Comparison of ENCODE assay signal across 10 mouse cellular contexts in the genomic region with DNA sequence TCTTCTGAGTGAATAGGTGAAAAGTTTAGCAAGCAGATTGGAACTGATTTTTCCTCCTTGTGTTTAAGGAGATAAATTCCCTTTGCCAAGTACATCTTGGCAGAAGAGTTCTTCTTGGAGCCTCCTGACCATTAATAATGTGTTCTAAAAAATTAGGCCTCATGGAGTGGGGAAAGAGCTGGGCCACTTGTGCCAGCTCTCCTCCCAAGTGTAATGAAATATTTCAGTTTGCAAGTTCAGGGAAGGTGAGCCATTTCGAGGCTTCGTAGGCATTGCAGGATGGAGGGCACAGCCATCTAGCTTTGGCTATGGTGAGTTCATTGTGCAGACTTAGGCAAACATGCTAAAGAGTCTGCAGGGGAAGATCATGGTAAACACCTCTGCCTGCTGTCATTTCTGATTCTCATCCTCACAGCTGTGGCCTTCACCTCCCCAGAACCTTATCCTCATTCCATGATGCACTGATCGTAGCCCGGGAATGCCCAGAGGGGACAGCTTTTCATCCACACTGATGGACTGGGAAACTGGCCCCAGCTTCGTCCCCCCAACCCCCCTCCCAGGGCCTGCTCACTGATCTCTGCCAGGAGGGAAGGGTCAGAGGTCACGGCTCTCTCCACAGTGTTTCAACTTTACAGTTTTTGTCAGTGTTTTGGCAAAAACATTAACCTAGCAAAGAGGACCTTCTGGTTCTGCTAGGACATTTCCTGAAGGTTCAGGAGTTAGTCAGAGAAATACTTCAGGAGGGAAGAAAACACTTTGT. TPM values are rescaled to one million over a fixed set of nuclear protein-coding genes. Genes with fewer than 3 reads are reported as not detected.
DNase-seq lines count a peak whose midpoint lies in the region; ATAC-seq lines count a peak whose summit lies in the region.
"Had no signal": no experiment of that assay in that cellular context is flagged by ENCODE, and none has a peak within 500 bp of the region (broad histone marks: within the 10 kb centered on the region; RNA-seq: fewer than 3 reads in every experiment).

No protein-coding gene starts in this region.

- H3K9me3 ChIP-seq in hindbrain, embryonic 11.5 days (ENCODE audit: control insufficient read depth, low read length), result no peaks in the 10 kb centered on the region
- no peaks in the 10 kb centered on the region for H3K9me3 ChIP-seq in hindbrain, embryonic 14.5 days (ENCODE audit: control insufficient read depth, low read length)
- H3K9me3 ChIP-seq: forebrain, embryonic 13.5 days had no signal

- peaks cover 6% of the 10 kb centered on the region; the same call in 1 of the 2 replicates for H3K4me1 ChIP-seq in hindbrain, embryonic 11.5 days (replicated peaks; ENCODE audit: control insufficient read depth, insufficient read depth, low read length)
- H3K4me1 ChIP-seq in hindbrain, embryonic 14.5 days (replicated peaks; ENCODE audit: control insufficient read depth, insufficient read depth, low read length), result no peaks in the 10 kb centered on the region

- no peak overlapping the region for H3K4me3 ChIP-seq in hindbrain, embryonic 11.5 days (ENCODE audit: low read depth, low read length)
- H3K4me3 ChIP-seq in hindbrain, embryonic 14.5 days (replicated peaks; ENCODE audit: low read length), result no peak overlapping the region
- H3K4me3 ChIP-seq: forebrain, embryonic 13.5 days had no signal

- H3K27ac ChIP-seq in hindbrain, embryonic 11.5 days (ENCODE audit: low read depth, low read length), result no peak overlapping the region
- no peak overlapping the region for H3K27ac ChIP-seq in hindbrain, embryonic 14.5 days
- H3K27ac ChIP-seq: forebrain, embryonic 13.5 days had no signal

- no peaks in the 10 kb centered on the region for H3K36me3 ChIP-seq in hindbrain, embryonic 11.5 days (ENCODE audit: control insufficient read depth, insufficient read depth, low read length)
- H3K36me3 ChIP-seq in hindbrain, embryonic 14.5 days (replicated peaks; ENCODE audit: control insufficient read depth, insufficient read depth), result no peaks in the 10 kb centered on the region

- DNase-seq in hindbrain, embryonic 11.5 days (ENCODE audit: low spot score), result peak; percentile 31
- no peak for DNase-seq in hindbrain, embryonic 14.5 days (ENCODE audit: low spot score)
- DNase-seq in embryo, embryonic 10.5 days (ENCODE audit: low spot score), result peak; percentile 76
- peak; percentile 26 for DNase-seq in kidney, adult 11 months
- peak; percentile 61 for DNase-seq in mesoderm, embryonic 11.5 days (ENCODE audit: low read depth, low spot score)
- DNase-seq in left cerebral cortex, adult 9 months (ENCODE audit: low spot score in 2 of 2), result no peak
- DNase-seq: right cerebral cortex, postnatal 25 days had no signal

- 30% methylated on average over 6 of the region's 6 CpGs for WGBS in hindbrain, embryonic 11.5 days
- WGBS in hindbrain, embryonic 14.5 days, result 33% methylated on average over 6 of the region's 6 CpGs

- H3K4me2 ChIP-seq in hindbrain, embryonic 11.5 days (replicated peaks; ENCODE audit: low read depth, low read length), result no peak overlapping the region
- H3K4me2 ChIP-seq in hindbrain, embryonic 14.5 days (replicated peaks), result no peak overlapping the region
- H3K4me2 ChIP-seq: forebrain, embryonic 13.5 days had no signal

- no peaks in the 10 kb centered on the region for H3K27me3 ChIP-seq in hindbrain, embryonic 11.5 days (ENCODE audit: control insufficient read depth, insufficient read depth, low read length)
- no peaks in the 10 kb centered on the region for H3K27me3 ChIP-seq in hindbrain, embryonic 14.5 days (ENCODE audit: control insufficient read depth, insufficient read depth, low read length)
- H3K27me3 ChIP-seq: forebrain, embryonic 13.5 days had no signal

- no peak for ATAC-seq in hindbrain, embryonic 11.5 days (ENCODE audit: low FRiP score)
- no peak for ATAC-seq in hindbrain, embryonic 14.5 days (ENCODE audit: low FRiP score)
- no peak for ATAC-seq in inflammation-experienced regulatory T-cells, adult 6 months
- ATAC-seq in cerebellum, adult (ENCODE audit: insufficient number of reproducible peaks, low FRiP score, low TSS enrichment), result no peak
- ATAC-seq: forebrain, embryonic 13.5 days had no signal

- no peak overlapping the region for H3K9ac ChIP-seq in hindbrain, embryonic 11.5 days (ENCODE audit: low read depth, low read length)
- H3K9ac ChIP-seq in hindbrain, embryonic 14.5 days, result no peak overlapping the region
- H3K9ac ChIP-seq: forebrain, embryonic 13.5 days had no signal

RNA-seq across cellular contexts. Expression of a gene that starts 18.6 kb away (rescaled TPM):
- 32.9 and 34.6 TPM in 2 replicates for polyA plus RNA-seq in hindbrain, embryonic 11.5 days (2014; fragmentation: Nextera tagmentation; extraction: Ambion mirVana)
- 46.3 and 48.7 TPM in 2 replicates for polyA plus RNA-seq in hindbrain, embryonic 14.5 days (2014; fragmentation: Nextera tagmentation; extraction: Ambion mirVana)
- polyA plus RNA-seq in inflammation-experienced regulatory T-cells, adult 6 months (2017; shearing (Covaris generic)), result 1 to 10 TPM in 1 of 3 experiments, under 1 TPM in 2; 0.35 to 1.1 (median 0.70) TPM

RNA-seq across cellular contexts. Expression of a gene that starts 54.0 kb away (rescaled TPM):
- polyA plus RNA-seq in hindbrain, embryonic 11.5 days (2014; fragmentation: Nextera tagmentation; extraction: Ambion mirVana), result 268 and 277 TPM in 2 replicates
- 172 and 182 TPM in 2 replicates for polyA plus RNA-seq in hindbrain, embryonic 14.5 days (2014; fragmentation: Nextera tagmentation; extraction: Ambion mirVana)
- 100 to 1,000 TPM; 116 to 145 (median 118) TPM for polyA plus RNA-seq in inflammation-experienced regulatory T-cells, adult 6 months (2017; shearing (Covaris generic))

Comparison
In these comparisons a context has a peak if more than half of its experiments do, and no peak if none do; other contexts are left out.
1. DNase-seq: peak in hindbrain, embryonic 11.5 days (single experiment), embryo, embryonic 10.5 days (single experiment), kidney, adult 11 months (single experiment) and mesoderm, embryonic 11.5 days (single experiment); none in hindbrain, embryonic 14.5 days (single experiment) and left cerebral cortex, adult 9 months (0 of 2).
2. RNA of a gene that starts 18.6 kb away (polyA plus RNA-seq): 46.3 to 48.7 TPM in hindbrain, embryonic 14.5 days and 32.9 to 34.6 TPM in hindbrain, embryonic 11.5 days; 0.35 to 1.1 TPM in inflammation-experienced regulatory T-cells, adult 6 months; every median in the first group is over 10 times any median in the second.